ENCODE assay signal across 28 mouse cellular contexts in genomic region chr11:94828966-94829365, GRCm38 (mm10). TPM values are rescaled to one million over a fixed set of nuclear protein-coding genes. Genes with fewer than 3 reads are reported as not detected.
DNase-seq lines count a peak whose midpoint lies in the region; ATAC-seq and TF ChIP-seq lines count a peak whose summit lies in the region.
"Had no signal": no experiment of that assay in that cellular context is flagged by ENCODE, and none has a peak within 500 bp of the region (broad histone marks: within the 10 kb centered on the region; RNA-seq: fewer than 3 reads in every experiment).

No protein-coding gene starts in this region.

- H3K4me2 ChIP-seq in kidney, embryonic 16.5 days (replicated peaks; ENCODE audit: low read depth, low read length) = no peak overlapping the region
- H3K4me2 ChIP-seq: forebrain, embryonic 13.5 days; heart, embryonic 12.5 days; heart, embryonic 15.5 days; hindbrain, embryonic 13.5 days had no signal

- H3K36me3 ChIP-seq in kidney, adult 2 months (ENCODE audit: control insufficient read depth, insufficient read depth, low read length) = no peaks in the 10 kb centered on the region
- H3K36me3 ChIP-seq in kidney, embryonic 16.5 days (ENCODE audit: insufficient read depth, low read length) = no peaks in the 10 kb centered on the region
- H3K36me3 ChIP-seq: forebrain, embryonic 10.5 days; heart, embryonic 12.5 days; heart, embryonic 15.5 days; hindbrain, embryonic 10.5 days; hindbrain, embryonic 13.5 days had no signal

- H3K27me3 ChIP-seq in kidney, adult 2 months (replicated peaks; ENCODE audit: control insufficient read depth, insufficient read depth, low read length) = no peaks in the 10 kb centered on the region
- 0 out of 2 replicates have a peak, but pooled peaks cover 3% of the 10 kb centered on the region for H3K27me3 ChIP-seq in kidney, embryonic 16.5 days (ENCODE audit: insufficient read depth, low read length)
- H3K27me3 ChIP-seq: forebrain, embryonic 13.5 days; hindbrain, embryonic 13.5 days had no signal

- H3K27ac ChIP-seq in kidney, adult 2 months (ENCODE audit: insufficient read depth, low read depth, low read length) = no peak overlapping the region
- no peak overlapping the region for H3K27ac ChIP-seq in kidney, embryonic 16.5 days (ENCODE audit: low read length)
- H3K27ac ChIP-seq: forebrain, embryonic 10.5 days; forebrain, embryonic 13.5 days; heart, embryonic 15.5 days; hindbrain, embryonic 10.5 days; hindbrain, embryonic 13.5 days had no signal

- no peak overlapping the region for H3K4me3 ChIP-seq in kidney, adult 2 months (ENCODE audit: insufficient read depth, low read depth, low read length)
- H3K4me3 ChIP-seq in kidney, embryonic 16.5 days (ENCODE audit: low read length) = no peak overlapping the region
- H3K4me3 ChIP-seq: forebrain, embryonic 10.5 days; forebrain, embryonic 13.5 days; heart, embryonic 12.5 days; heart, embryonic 15.5 days; hindbrain, embryonic 10.5 days; hindbrain, embryonic 13.5 days had no signal

- no peaks in the 10 kb centered on the region for H3K9me3 ChIP-seq in kidney, embryonic 16.5 days (ENCODE audit: low read length)
- H3K9me3 ChIP-seq: forebrain, embryonic 10.5 days; forebrain, embryonic 13.5 days; heart, embryonic 12.5 days; heart, embryonic 15.5 days; hindbrain, embryonic 10.5 days; hindbrain, embryonic 13.5 days had no signal

- no peak for TF ChIP-seq CTCF in kidney, adult 2 months (conservative IDR thresholded peaks at IDR 0.05; ENCODE audit: insufficient read depth, insufficient read length, low read depth, low read length)

- no peak overlapping the region for H3K9ac ChIP-seq in kidney, embryonic 16.5 days (replicated peaks; ENCODE audit: low read length)
- H3K9ac ChIP-seq: forebrain, embryonic 13.5 days; heart, embryonic 12.5 days; heart, embryonic 15.5 days; hindbrain, embryonic 13.5 days had no signal

- no peak for TF ChIP-seq POLR2A in kidney, adult 2 months (IDR thresholded peaks at IDR 0.05; ENCODE audit: low read depth, low read length)

- ATAC-seq in kidney, embryonic 16.5 days (ENCODE audit: low FRiP score, low TSS enrichment) = no peak
- ATAC-seq: CD4-positive, CD25-positive, alpha-beta regulatory T cell, adult 4 months; forebrain, embryonic 13.5 days; forebrain, embryonic 16.5 days; hindbrain, embryonic 16.5 days had no signal

- 42% methylated on average over 3 of the region's 3 CpGs for WGBS in kidney, adult 2 months
- 69% methylated on average over 3 of the region's 3 CpGs for WGBS in kidney, embryonic 16.5 days

- DNase-seq in kidney, adult 2 months = peak; percentile 70
- peak; percentile 46 for DNase-seq in kidney, adult 9 months
- peak; percentile 52 for DNase-seq in kidney, postnatal 14 days
- DNase-seq in yolk sac, embryonic 10.5 days (ENCODE audit: low spot score) = peak; percentile 84
- DNase-seq in adipocyte (ENCODE audit: low spot score) = no peak
- DNase-seq in spleen, postnatal 4 days (ENCODE audit: low spot score in 2 of 2) = no peak
- DNase-seq: adrenal gland, adult 8-10 months; adrenal gland, postnatal 25 days; cerebellum, adult 18-20 months; cerebellum, adult 9-10 months; cerebellum, postnatal 14 days; gastrocnemius, postnatal 10 days; heart, adult 11 months; heart, postnatal 10 days; heart, postnatal 36 days had no signal

- peaks cover 4% of the 10 kb centered on the region; the same call in 1 of the 2 replicates for H3K4me1 ChIP-seq in kidney, adult 2 months (ENCODE audit: control insufficient read depth, insufficient read depth, low read length)
- no peaks in the 10 kb centered on the region for H3K4me1 ChIP-seq in kidney, embryonic 16.5 days (ENCODE audit: insufficient read depth, low read length)
- H3K4me1 ChIP-seq: forebrain, embryonic 10.5 days; forebrain, embryonic 13.5 days; heart, embryonic 12.5 days; heart, embryonic 15.5 days; hindbrain, embryonic 10.5 days; hindbrain, embryonic 13.5 days had no signal

RNA-seq across cellular contexts. Expression of gene Tmem92, which starts 46.5 kb away (rescaled TPM):
- not detected in 2 replicates for polyA plus RNA-seq in kidney, adult 2 months (2012; rRNA removed)
- not detected in 2 replicates for polyA plus RNA-seq in kidney, embryonic 16.5 days (2015; fragmentation: Nextera tagmentation; extraction: Ambion mirVana)
- polyA plus RNA-seq: brain, embryonic 14.5 days; CD4-positive, CD25-positive, alpha-beta regulatory T cell, adult 4 months; embryonic facial prominence, embryonic 11.5 days; embryonic facial prominence, embryonic 14.5 days; forebrain, embryonic 10.5 days; forebrain, embryonic 13.5 days; forebrain, embryonic 16.5 days; heart, embryonic 12.5 days; heart, embryonic 15.5 days; hindbrain, embryonic 10.5 days; hindbrain, embryonic 13.5 days; hindbrain, embryonic 16.5 days had no signal

Comparison
In these comparisons a context has a peak if more than half of its experiments do, and no peak if none do; other contexts are left out.
1. DNase-seq: peak in kidney, adult 2 months (single experiment), kidney, adult 9 months (single experiment), kidney, postnatal 14 days (single experiment) and yolk sac, embryonic 10.5 days (single experiment); none in adipocyte (single experiment) and spleen, postnatal 4 days (0 of 2).